Mouse (Mus musculus): ENCODE measurements at regions not wholly inside any gene's neighbourhood (a gene's known extent, or its start where the extent isn't known, plus 50 kb on each side); places are given as distances from the start of the nearest gene placed in this dataset.
"Not testable (repeated sequence)": the region's sequence is repeated elsewhere in the genome, so short reads cannot be mapped to it uniquely, and the experiment has no call there.

DNA sequence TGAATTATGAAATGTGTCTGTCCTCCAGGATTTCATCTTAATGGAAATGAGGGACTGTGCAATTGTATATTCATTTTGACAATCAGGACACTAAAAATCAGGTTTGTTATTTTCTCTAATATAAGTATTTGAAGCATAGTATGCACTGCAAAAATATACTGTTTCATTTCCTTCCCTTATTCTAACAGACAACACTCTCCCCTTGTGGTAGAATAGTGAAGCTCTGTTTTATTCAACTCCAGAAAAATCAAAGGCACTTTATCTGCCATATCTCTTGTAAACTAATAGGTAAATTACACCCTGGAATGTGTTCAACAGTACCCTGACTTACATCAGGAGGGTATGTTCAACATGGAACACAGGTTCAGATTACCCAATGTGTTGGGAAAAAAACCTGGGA lies 137.7 kb upstream of the Zfp960 start:
- DNase-seq (ENCODE audit: low read depth), result no peak

- DNase-seq (ENCODE audit: low read depth), result peak; percentile 95
These were observed 112.6 kb upstream of the Zfp960 start for GRCm38 (mm10) chr17:16951092-16952016.

DNA sequence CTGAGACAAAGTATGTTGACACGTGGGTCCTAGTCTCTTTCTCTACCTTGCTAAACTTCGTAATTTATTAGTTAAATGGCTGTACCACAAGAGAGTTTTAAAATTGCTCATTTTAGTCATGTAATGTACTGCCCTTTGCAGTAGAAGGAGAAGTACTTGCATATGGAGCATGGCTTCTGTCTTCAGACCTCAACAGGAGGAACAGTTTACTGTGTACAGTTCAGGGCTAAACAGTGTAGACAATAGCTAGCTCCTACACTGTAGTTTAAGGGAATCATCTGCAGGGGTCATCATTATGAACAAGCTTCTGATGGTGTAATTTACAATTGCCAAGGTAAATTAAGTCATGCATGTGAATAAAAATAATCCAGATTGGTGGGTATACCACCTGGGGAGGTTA lies 111.8 kb upstream of the Zfp960 start:
- not testable (repeated sequence) for DNase-seq (ENCODE audit: low read depth)

DNA sequence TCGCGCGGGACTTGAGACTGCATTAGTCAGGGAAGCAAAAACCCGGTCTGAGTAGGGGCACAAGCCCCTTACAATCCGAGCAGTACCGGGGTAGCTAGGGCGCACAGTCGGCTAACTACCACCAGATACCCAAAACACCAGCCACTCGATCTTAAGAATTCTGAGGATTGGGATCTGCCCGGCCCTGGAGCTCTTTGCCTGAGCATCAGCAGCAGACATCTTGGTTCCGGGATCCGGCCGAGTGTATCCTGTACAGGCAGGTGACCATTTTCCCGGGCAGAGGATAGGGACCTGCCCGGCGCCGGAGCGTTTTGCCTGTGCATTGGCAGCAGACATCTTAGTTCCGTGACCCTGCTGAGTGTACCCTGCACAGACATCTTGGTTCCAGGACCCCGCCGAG lies 66.7 kb upstream of the Zfp960 start:
- DNase-seq (ENCODE audit: low read depth), result not testable (repeated sequence)

DNA sequence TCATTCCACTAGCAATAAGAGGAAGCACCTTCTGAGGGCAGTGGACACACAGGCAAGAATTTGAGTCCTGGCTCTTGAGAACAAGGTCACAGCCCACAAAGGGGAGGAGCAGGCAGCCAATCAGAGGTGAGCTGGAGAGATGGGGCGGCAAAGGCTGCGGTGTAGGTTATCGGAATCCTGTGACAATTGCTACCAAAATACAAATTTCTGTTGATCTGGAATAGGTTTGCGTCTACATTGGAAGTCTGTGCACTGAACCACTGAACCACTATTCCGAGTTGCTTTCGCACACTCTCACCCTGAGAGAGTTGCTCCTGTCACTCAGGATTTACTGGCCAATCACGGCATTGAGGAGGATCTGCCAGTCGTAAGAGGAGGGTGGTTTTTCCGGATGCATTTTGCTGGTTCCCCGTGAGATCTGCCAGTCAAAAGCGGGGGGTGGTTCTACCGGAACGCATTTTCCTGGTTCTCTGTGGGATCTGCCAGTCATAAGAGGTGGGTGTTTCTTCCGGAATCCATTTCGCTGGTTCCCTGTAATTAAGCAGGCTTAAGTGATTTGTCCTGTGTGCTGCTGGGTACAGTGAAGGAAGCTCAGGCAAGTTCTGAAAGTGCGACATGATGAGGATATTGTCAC lies 59.2 kb upstream of the Zfp960 start:
- peak; percentile 88 for DNase-seq (ENCODE audit: low read depth)

- DNase-seq (ENCODE audit: low read depth), result peak; percentile 0
These were observed 58.6 kb upstream of the Zfp960 start for GRCm38 (mm10) chr17:17005267-17005666.

Measured in fibroblast of lung, adult 2 months (primary cell).